Mouse (Mus musculus) layer of hippocampus, postnatal 36 days (tissue): ENCODE data around the gene Sco2. TPM values are rescaled to one million over a fixed set of nuclear protein-coding genes. Genes with fewer than 3 reads are reported as not detected.

Experiments used
- DNase-seq, 2 experiments: peaks; one replicate each; pipeline ENCODE4 v3.0.0; 2022
- total RNA-seq, 2 experiments: library from RNA; stranded (reverse); gene quantifications; 2 replicates each; pipeline ENCODE4 v1.2.3; 2021

The Sco2 gene
- total RNA-seq, 2 experiments from 2014 or later, result 31.5 to 32.6 TPM

- peak; percentile 83 to 84 for DNase-seq
Observed at GRCm38 (mm10) chr15:89373027-89373761, 452 bp downstream of the Sco2 start.

- no peak for DNase-seq
Observed at GRCm38 (mm10) chr15:89372536-89372935, 1.1 kb downstream of the Sco2 start.

- no peak for DNase-seq
Observed at GRCm38 (mm10) chr15:89372068-89372467, 1.6 kb downstream of the Sco2 start.

- no peak for DNase-seq
Observed at GRCm38 (mm10) chr15:89365141-89365551, 8.5 kb downstream of the Sco2 start.

GRCm38 (mm10) chr15:89363051-89363450, 10.6 kb downstream of the Sco2 start:
- no peak for DNase-seq

GRCm38 (mm10) chr15:89358784-89359183, 14.9 kb downstream of the Sco2 start:
- no peak for DNase-seq

GRCm38 (mm10) chr15:89356372-89356771, 17.3 kb downstream of the Sco2 start:
- peak in 1 of 2 experiments; percentile 52 for DNase-seq

DNA sequence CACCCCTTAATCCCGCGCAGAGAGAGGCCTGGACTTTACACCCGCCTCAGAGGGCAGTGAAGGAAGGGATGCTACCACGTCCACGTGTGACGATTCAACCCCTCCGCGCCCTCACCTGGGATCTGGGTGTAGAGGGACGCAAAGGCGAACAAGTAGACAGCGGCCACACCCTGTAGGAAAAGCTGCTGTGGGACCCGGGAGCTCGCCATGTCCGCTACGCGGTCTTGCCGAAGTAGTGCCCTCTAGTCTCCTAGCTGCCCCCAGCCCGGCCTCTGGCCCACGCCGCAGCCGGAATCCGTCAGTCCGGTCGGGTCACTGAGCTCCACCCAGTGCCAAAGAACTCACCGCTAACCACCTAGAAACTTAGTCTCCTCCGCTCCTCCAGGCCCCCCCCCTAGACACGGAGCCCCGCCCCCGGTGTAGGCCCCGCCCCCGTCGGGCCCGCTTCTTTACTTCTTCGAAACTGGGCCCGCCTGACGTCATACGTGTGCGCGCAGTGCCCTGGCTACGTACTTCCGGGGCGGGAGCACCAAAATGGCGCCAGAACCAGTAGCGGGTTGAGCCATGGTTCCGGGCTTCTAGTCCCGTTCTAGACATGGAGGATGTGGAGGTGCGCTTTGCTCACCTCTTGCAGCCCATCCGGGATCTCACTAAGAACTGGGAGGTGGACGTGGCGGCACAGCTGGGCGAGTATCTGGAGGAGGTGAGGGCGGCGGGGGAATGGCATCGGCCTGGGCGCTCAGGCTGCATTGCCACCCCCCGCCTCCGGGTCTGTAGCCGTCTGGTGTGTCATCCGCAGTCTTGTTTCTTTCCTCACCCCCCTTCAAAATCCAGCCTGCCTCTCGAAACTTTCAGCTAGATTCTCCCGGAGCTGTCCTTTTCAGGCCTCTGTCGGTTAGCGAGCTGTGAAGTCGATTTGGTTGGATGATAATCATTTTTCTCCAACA, 18.1 kb downstream of the Sco2 start, which contains the start of the genes Lmf2 and Ncaph2:
Gene Lmf2 (minus strand): TSS at position 419 of the 947 bp plus-strand sequence.
Gene Ncaph2 (plus strand): TSS at position 479 of the 947 bp plus-strand sequence.
- DNase-seq, result peak; percentile 93 to 95

DNA sequence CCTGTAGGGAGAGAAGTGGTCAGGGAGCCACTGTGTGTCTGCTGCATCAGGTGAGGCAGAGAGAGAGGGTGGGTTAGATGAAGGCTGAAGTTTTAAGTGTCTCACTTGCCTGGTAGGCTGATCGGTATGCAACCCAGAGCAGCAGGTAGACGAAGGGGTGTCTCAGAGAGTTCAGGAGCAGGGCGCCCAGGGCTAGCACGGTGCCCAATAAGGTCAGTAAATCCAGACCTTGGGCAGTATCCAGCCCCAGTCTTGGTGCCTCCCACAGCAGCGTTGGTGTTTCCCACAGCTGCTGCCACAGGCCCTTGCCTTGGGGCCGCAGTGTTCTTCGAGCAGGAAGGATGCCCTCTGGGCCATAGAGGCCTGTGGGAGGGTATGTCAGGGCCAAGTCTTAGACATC, 19.2 kb downstream of the Sco2 start:
- DNase-seq, result no peak

DNA sequence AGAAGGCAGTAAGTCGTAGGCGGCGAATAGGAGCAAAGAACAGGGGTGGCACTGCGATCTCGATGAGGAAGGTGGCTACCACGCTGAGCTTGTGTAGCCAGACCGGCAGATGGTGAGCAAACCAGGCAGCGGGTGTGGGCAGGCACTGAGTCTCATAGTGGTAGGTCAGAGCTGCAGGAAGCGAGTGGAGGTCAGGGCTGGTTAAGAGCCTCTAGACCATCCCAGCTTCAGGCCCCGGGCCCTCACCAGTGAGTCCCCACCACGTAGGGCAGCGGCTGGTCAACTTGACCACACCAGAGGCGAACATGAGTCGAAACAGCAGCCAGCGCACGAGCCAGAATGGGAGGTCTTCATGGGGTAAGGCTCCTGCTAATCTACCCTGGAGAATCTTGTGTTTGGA, 19.8 kb downstream of the Sco2 start:
- no peak for DNase-seq

DNA sequence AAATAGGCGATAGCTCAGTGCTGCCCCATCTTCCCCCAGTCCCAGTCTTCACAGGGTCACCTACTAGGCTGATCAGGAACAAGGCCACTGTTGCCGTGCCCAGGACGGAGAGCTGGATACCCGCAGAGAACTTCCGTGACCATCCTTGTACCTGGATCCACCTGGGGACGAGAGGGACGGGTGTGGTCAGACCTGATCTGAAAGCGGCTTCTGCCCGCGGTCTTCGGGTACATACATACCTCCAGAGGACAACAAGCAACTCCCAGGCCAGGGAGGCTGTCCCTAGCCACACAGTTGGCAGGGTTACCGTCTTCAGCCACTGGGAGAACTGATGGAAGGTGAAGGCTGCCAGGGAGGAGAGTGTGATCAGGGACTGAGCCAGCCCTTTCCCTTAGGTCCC, 20.9 kb downstream of the Sco2 start:
- no peak for DNase-seq

GRCm38 (mm10) chr15:89352054-89352453, 21.6 kb downstream of the Sco2 start:
- no peak for DNase-seq

- DNase-seq, result no peak
Observed at GRCm38 (mm10) chr15:89351302-89351701, 22.3 kb downstream of the Sco2 start.

- no peak for DNase-seq
Observed at GRCm38 (mm10) chr15:89350447-89350846, 23.2 kb downstream of the Sco2 start.

DNA sequence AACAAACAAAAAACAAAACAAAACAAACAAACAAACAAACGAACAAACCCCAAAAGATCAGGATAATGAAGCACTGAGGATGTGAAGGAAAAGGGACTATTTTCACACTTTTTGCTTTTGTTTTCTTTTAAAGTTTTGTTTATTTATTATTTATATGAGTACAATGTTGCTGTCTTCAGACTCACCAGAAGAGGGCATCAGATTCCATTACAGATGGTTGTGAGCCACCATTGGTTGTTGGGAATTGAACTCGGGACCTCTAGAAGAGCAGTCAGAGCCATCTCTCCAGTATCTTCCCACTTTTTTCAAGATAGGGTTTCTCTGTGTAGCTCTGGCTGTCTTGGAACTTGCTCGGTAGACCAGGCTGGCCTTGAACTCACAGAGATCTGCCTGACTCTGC, 30.3 kb downstream of the Sco2 start:
- no peak for DNase-seq

GRCm38 (mm10) chr15:89341678-89342077, 32.0 kb downstream of the Sco2 start:
- no peak for DNase-seq

DNA sequence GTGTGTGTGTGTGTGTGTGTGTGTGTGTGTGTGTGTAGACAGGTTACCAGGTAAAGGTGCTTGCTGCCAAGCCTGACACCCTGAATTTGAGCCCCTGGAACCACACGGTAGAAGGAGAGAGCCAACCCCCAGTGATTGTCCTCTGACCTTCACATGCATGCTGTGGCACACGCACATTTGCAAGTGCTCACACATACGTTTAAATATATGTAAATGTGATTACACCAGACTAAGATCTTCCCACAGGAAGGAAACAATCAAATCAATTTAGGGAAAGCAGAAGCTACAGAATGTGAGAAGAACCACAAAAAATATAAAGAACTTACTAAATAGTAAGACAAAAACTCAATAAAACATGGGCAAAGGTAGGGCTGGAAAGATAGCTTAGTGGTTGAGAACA, 33.5 kb downstream of the Sco2 start:
- DNase-seq, result no peak

DNA sequence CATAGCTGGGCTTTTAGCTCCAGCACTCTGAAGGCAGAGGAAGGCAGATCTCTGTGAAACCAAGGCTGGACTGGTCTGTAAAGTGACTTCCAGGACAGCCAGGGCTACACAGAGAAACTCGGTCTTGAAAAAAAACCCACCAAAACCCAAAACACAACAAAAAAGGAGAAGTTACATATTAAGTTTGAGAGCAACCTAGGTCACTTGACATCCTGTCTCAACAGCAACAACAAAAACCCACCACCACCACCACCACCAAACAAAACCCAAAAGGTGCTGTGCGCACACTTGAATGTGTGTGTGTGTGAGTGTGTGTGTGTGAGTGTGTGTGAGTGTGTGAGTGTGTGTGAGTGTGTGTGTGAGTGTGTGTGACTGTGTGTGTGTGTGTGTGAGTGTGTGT, 34.0 kb downstream of the Sco2 start:
- DNase-seq, result no peak

- no peak for DNase-seq
Observed at GRCm38 (mm10) chr15:89336422-89336821, 37.2 kb downstream of the Sco2 start.

DNA sequence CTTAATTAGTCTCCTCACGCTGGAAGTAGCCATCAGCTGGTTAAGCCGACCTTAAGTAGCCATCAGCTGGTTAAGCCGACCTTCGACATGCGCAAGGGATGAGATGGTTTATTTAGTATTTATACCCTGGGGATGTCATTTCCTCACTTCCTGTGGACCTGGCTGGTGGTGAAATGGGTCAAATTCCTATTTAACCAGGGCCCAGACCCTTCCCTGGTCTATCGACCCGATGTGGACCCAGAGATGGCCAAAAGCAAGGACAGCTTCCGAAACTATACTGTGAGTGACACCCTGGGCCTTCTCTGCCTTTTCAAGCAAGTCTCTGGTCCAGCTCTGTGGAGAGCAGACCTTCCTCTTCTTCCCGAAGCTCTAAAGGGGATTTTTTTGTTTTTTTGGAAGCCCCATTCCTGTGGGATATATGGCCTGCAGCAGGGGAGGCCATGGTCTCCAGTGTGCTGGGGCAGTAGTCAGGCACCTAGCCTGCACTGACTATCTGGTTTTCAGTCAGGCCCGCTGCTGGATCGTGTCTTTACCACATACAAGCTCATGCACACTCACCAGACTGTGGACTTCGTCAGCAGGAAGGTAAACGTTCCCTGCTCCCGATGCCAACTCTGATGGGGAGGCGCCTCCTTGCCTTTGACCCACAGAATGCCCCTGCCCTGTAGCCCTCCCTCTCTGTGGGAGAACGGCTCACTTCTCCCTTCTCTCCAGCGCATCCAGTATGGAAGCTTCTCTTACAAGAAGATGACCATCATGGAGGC, 38.7 kb downstream of the Sco2 start:
- DNase-seq, result no peak

GRCm38 (mm10) chr15:89334271-89334670, 39.4 kb downstream of the Sco2 start, which contains the start of gene Miox:
Gene Miox, plus strand, starts transcription at chr15:89334398.
- DNase-seq, result no peak

DNA sequence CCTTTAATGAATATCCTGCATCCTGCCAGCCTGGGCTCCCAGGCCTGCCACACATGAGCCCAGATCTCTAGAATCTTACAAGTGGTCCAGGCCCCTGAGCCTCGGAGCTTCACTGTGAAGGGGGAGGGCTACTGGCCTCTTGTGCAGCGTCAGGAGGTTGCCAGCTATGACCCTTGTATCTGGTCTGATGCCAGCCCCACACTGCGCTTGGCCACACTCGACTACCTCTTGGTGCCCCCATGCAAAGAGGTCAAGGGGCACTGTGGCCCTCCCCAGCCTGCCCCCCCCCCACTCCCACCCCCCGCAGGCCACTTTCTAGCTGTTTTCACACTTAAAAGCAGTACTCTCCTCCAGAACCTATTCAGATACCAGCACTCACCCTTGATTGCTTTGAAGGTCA, 47.2 kb downstream of the Sco2 start:
- DNase-seq, result no peak

DNA sequence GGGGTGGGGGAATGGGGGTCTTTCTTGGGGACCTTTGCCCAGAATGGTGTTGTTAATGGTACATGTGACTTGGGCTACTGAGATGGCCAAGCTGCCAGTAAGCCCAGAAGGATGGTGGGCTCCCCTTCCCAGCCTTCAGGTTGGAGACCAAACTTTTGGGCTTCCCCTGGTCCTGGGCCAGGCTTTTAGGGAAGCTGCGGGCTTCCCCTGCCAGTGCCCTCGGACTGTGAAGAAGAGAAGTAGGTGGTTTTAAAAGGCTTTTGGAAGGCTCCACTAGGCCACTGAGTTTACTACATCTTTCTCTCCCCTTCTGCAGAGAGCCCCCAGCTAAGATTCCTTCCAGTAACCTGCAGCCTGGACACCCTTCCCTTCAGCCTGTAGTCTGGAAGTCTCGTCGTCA, 50.0 kb downstream of the Sco2 start:
- DNase-seq, result no peak
